Mouse (Mus musculus): Measurements from ENCODE around the gene Ssh1.

- no peak for TF ChIP-seq CTCF (IDR thresholded peaks at IDR 0.05; ENCODE audit: extremely low read depth, insufficient read depth, insufficient read length, insufficient replicate concordance)
- TF ChIP-seq POLR2A (IDR thresholded peaks at IDR 0.05; ENCODE audit: low read depth, low read length): no peak
These were observed 1.3 kb downstream of the Ssh1 start for GRCm38 (mm10) chr5:113992339-113992831.

Measured in spleen, adult 2 months (tissue).